Mouse (Mus musculus): ENCODE results near the gene Cacnb1. TPM values are rescaled to one million over a fixed set of nuclear protein-coding genes. Genes with fewer than 3 reads are reported as not detected.

Cacnb1 gene
- total and polyA plus RNA-seq, 3 experiments: 0.36 to 0.55 TPM; not detected in 1

GRCm38 (mm10) chr11:98031443-98031770 is 8.6 kb upstream of the Cacnb1 start:
- peaks cover 33 to 39% of the 10 kb centered on the region in 2 experiments for H3K36me3 ChIP-seq (replicated peaks in 1 of 2; ENCODE audit: control insufficient read depth in 1 of 2, insufficient read depth in 1 of 2, low read length in 1 of 2)
- no peak overlapping the region for H3K9ac ChIP-seq (ENCODE audit: insufficient read depth, low read depth)
- peaks cover 14 to 20% of the 10 kb centered on the region in 2 experiments for H3K4me1 ChIP-seq (ENCODE audit: control insufficient read depth in 1 of 2, insufficient read depth in 2 of 2)
- no peak overlapping the region for H3K4me3 ChIP-seq (replicated peaks in 1 of 3; ENCODE audit: low read depth in 2 of 3, low read length in 2 of 3, poor library complexity in 1 of 3)
- peak; percentile 87 for DNase-seq (ENCODE audit: extremely low read depth)
- dilution Hi-C loops (cut with MboI; ENCODE audit: extremely low pct_ligation_motif_present, extremely low pct_unique_long_range_greater_than_20kb, low sequenced_read_pairs): no loop called here
- no peaks in the 10 kb centered on the region for H3K9me3 ChIP-seq (replicated peaks; ENCODE audit: low read length)
- in situ Hi-C loops (cut with MboI; ENCODE audit: low pct_ligation_motif_present, low pct_unique_long_range_greater_than_20kb, low sequenced_read_pairs): no loop called here
- H3K4me2 ChIP-seq (ENCODE audit: insufficient read depth, low read depth, poor library complexity, severe bottlenecking): no peak overlapping the region
- TF ChIP-seq JUND (conservative IDR thresholded peaks at IDR 0.05; ENCODE audit: low read depth, low read length) (peak; percentile 57; the same call in 1 of the 2 replicates), JUN (IDR thresholded peaks at IDR 0.05; ENCODE audit: insufficient read depth, low read depth, low read length) (no peak), RAD21 (IDR thresholded peaks at IDR 0.05; ENCODE audit: low read depth, low read length) (peak; percentile 87), MAX (IDR thresholded peaks at IDR 0.05; ENCODE audit: low read length) (no peak), SMC3 (IDR thresholded peaks at IDR 0.05; ENCODE audit: low read depth, low read length) (peak; percentile 87), HCFC1 (IDR thresholded peaks at IDR 0.05; ENCODE audit: low read depth, low read length) (peak; percentile 18; the same call in 1 of the 2 replicates), ETS1 (conservative IDR thresholded peaks at IDR 0.05; ENCODE audit: low read depth, low read length) (no peak), ZKSCAN1 (IDR thresholded peaks at IDR 0.05; ENCODE audit: borderline replicate concordance, low read depth, low read length) (no peak), CHD2 (IDR thresholded peaks at IDR 0.05; ENCODE audit: low read length) (peak; percentile 80; the same call in 1 of the 2 replicates), IRF4 (IDR thresholded peaks at IDR 0.05; ENCODE audit: low read depth, low read length) (peak; percentile 46; the same call in 1 of the 2 replicates), EP300 (IDR thresholded peaks at IDR 0.05; ENCODE audit: low read length) (no peak), PAX5 (IDR thresholded peaks at IDR 0.05; ENCODE audit: low read length) (no peak), E2F4 (IDR thresholded peaks at IDR 0.05; ENCODE audit: insufficient replicate concordance, low read depth, low read length) (no peak), SIN3A (IDR thresholded peaks at IDR 0.05; ENCODE audit: low read length) (peak; percentile 21; the same call in 1 of the 2 replicates), MYC (IDR thresholded peaks at IDR 0.05; ENCODE audit: low read depth, low read length) (no peak), RCOR1 (conservative IDR thresholded peaks at IDR 0.05; ENCODE audit: low read depth, low read length) (no peak), CHD1 (IDR thresholded peaks at IDR 0.05; ENCODE audit: low read depth, low read length) (no peak), ELF1 (IDR thresholded peaks at IDR 0.05; ENCODE audit: low read depth, low read length) (peak; percentile 35), USF2 (conservative IDR thresholded peaks at IDR 0.05; ENCODE audit: low read depth, low read length) (no peak), ZNF384 (IDR thresholded peaks at IDR 0.05; ENCODE audit: low read depth, low read length) (peak; percentile 72), BHLHE40 (IDR thresholded peaks at IDR 0.05; ENCODE audit: low read depth, low read length) (0 out of 2 replicates have a peak, but pooled peaks have one; percentile 4), ZC3H11A (IDR thresholded peaks at IDR 0.05; ENCODE audit: low read depth, low read length) (peak; percentile 50), NELFE (IDR thresholded peaks at IDR 0.05; ENCODE audit: low read depth, low read length) (peak; percentile 50), TCF12 (IDR thresholded peaks at IDR 0.05; ENCODE audit: low read depth, low read length) (0 out of 2 replicates have a peak, but pooled peaks have one; percentile 40), ZMIZ1 (IDR thresholded peaks at IDR 0.05; ENCODE audit: low read depth, low read length) (peak; percentile 33), POLR2AphosphoS2 (IDR thresholded peaks at IDR 0.05; ENCODE audit: low read depth, low read length) (peak; percentile 98), CTCF (conservative IDR thresholded peaks at IDR 0.05 in 1 of 2, IDR thresholded peaks at IDR 0.05 in 1 of 2; ENCODE audit: low read depth in 2 of 2, low read length in 2 of 2) (peak; percentile 92 to 97), UBTF (IDR thresholded peaks at IDR 0.05; ENCODE audit: low read depth, low read length) (no peak), TBP (conservative IDR thresholded peaks at IDR 0.05; ENCODE audit: low read depth, low read length) (no peak), MAZ (IDR thresholded peaks at IDR 0.05; ENCODE audit: low read depth, low read length) (no peak), MEF2A (IDR thresholded peaks at IDR 0.05; ENCODE audit: borderline replicate concordance, low read depth, low read length) (0 out of 2 replicates have a peak, but pooled peaks have one; percentile 52), GABPA (IDR thresholded peaks at IDR 0.05; ENCODE audit: insufficient replicate concordance, low read depth, low read length) (no peak), MXI1 (IDR thresholded peaks at IDR 0.05; ENCODE audit: low read depth, low read length) (no peak; the same call in 1 of the 2 replicates), MAFK (IDR thresholded peaks at IDR 0.05; ENCODE audit: insufficient replicate concordance, low read length) (no peak), USF1 (IDR thresholded peaks at IDR 0.05; ENCODE audit: low read depth, low read length) (no peak), KAT2A (IDR thresholded peaks at IDR 0.05; ENCODE audit: insufficient replicate concordance, low read length) (no peak), POLR2A (IDR thresholded peaks at IDR 0.05; ENCODE audit: low read depth, low read length) (peak; percentile 73), NRF1 (IDR thresholded peaks at IDR 0.05; ENCODE audit: low read depth, low read length) (no peak)
- H3K27ac ChIP-seq (ENCODE audit: insufficient read depth, low read depth): no peak overlapping the region
- H3K27me3 ChIP-seq (replicated peaks): no peaks in the 10 kb centered on the region
- H3K79me2 ChIP-seq (replicated peaks; ENCODE audit: control insufficient read depth, extremely low read depth, insufficient read depth, poor library complexity, severe bottlenecking): peaks cover 23% of the 10 kb centered on the region
